Mouse (Mus musculus) hindbrain, postnatal 0 days (tissue): ENCODE measurements around the gene Mroh2a. TPM values are rescaled to one million over a fixed set of nuclear protein-coding genes. Genes with fewer than 3 reads are reported as not detected.

Experiments
- ATAC-seq: fragments of 200-750 bp; cut with Nextera tagmentation; 2 replicates; pipeline ENCODE4 v1.8.0; 2017; ENCODE audit warnings: mild to moderate bottlenecking, moderate TSS enrichment, moderate library complexity
- DNase-seq: peaks from one replicate; pipeline ENCODE4 v3.0.0-alpha.2; 2015; ENCODE audit warnings: low spot score
- H3K27ac ChIP-seq: fragments of 300-500 bp; sonication (generic); 2 replicates; pipeline ENCODE4 v1.5.1; 2014; ENCODE audit warnings: mild to moderate bottlenecking
- H3K27me3 ChIP-seq: fragments of 300-500 bp; sonication (generic); 2 replicates; pipeline ENCODE4 v1.6.1; 2014; ENCODE audit warnings: low read length, mixed read lengths; ENCODE audit not compliant: insufficient read depth
- H3K36me3 ChIP-seq: fragments of 300-500 bp; sonication (generic); 2 replicates; pipeline ENCODE4 v1.6.1; 2014; ENCODE audit warnings: low read length, mixed read lengths; ENCODE audit not compliant: insufficient read depth
- H3K4me1 ChIP-seq: fragments of 300-500 bp; sonication (generic); 2 replicates; pipeline ENCODE4 v1.6.1; 2014; ENCODE audit warnings: antibody characterized with exemption, low read length, mixed read lengths; ENCODE audit not compliant: insufficient read depth
- H3K4me2 ChIP-seq: fragments of 300-500 bp; sonication (generic); 2 replicates; pipeline ENCODE4 v1.6.1; 2014; ENCODE audit warnings: low read depth, mild to moderate bottlenecking, low read length, moderate library complexity, mixed read lengths
- H3K4me3 ChIP-seq: fragments of 300-500 bp; sonication (generic); 2 replicates; pipeline ENCODE4 v1.5.1; 2014; ENCODE audit warnings: low read length
- H3K9ac ChIP-seq: fragments of 300-500 bp; sonication (generic); replicated peaks from 2 replicates; pipeline ENCODE4 v1.6.1; 2014; ENCODE audit warnings: mild to moderate bottlenecking, low read length, moderate library complexity, mixed read lengths
- H3K9me3 ChIP-seq: fragments of 300-500 bp; sonication (generic); 2 replicates; pipeline ENCODE4 v1.6.1; 2016; ENCODE audit warnings: low read length, mixed read lengths
- CTCF ChIP-seq: IDR thresholded peaks from 2 replicates; pipeline ENCODE4 v1.5.1; 2016; ENCODE audit warnings: antibody characterized with exemption, control low read depth, low read depth
- WGBS: fragments of 180-500 bp; shearing (Covaris S2); extraction: QIAGEN DNeasy Blood & Tissue Kit; methylation state at CpG from one replicate; pipeline ENCODE4 v1.1.7; 2014; 5-methylcytosine and 5-hydroxymethylcytosine counted together
- polyA plus RNA-seq: library from polyadenylated mRNA; unstranded; fragments of >200 nt; fragmentation: Nextera tagmentation; extraction: Ambion mirVana; gene quantifications from 2 replicates; pipeline ENCODE4 v1.2.1, GENCODE M21; 2015
- total RNA-seq: library from RNA; depleted of rRNA; stranded (reverse); fragments of >200 nt; gene quantifications from 2 replicates; pipeline ENCODE4 v1.2.3, GENCODE M21; 2014

The Mroh2a gene
- total and polyA plus RNA-seq, 2 experiments from 2014 or later, result 0.16 to 0.23 TPM

DNA sequence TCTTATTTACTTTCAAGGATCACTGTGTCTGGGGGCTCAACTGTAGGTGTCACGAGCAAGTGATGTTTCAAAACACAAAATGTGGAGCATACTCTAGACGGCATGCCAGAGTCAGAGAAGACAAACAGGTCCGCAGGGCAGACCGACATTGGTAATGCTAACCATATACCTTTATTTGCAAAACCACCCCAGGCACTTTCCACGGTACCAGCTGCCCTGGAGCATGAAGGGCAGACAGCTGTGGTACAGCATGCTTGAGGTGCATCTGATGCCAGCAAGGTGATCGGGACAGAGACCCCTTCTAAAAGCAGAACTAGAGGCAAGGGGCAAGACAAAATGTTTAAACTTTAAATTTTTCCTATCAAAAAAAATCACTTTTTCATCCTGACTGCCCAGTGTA, 36.2 kb downstream of the Mroh2a start:
- H3K4me1 ChIP-seq, result no peaks in the 10 kb centered on the region
- H3K9ac ChIP-seq, result no peak overlapping the region
- peaks cover 73% of the 10 kb centered on the region for H3K36me3 ChIP-seq
- no peak for ATAC-seq
- H3K27me3 ChIP-seq, result no peaks in the 10 kb centered on the region
- H3K4me3 ChIP-seq, result no peak overlapping the region
- no peaks in the 10 kb centered on the region for H3K9me3 ChIP-seq
- WGBS, result 76% methylated on average over 6 of the region's 6 CpGs
- DNase-seq, result no peak
- no peak for TF ChIP-seq CTCF
- H3K4me2 ChIP-seq, result no peak overlapping the region
- H3K27ac ChIP-seq, result no peak overlapping the region

DNA sequence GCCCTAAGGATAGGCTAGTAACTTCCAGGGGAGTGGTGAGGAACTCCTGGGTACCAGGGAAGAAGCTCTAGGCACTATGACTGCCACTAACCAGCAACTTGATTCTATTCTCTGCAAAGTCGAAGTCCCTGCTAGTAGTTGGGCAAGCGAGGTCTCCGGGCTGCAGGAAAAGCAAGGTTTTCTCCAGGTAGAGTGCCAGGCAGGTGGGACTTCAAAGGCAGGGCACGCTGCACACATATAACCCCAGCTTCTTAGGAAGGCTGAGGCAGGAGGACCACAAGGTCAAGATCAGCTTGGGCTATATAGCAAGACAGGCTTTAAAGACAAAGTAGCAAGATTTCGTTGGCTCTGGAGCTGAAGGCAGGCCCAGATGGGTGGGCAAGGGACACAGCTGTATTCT, 37.0 kb downstream of the Mroh2a start:
- H3K9ac ChIP-seq, result no peak overlapping the region
- no peaks in the 10 kb centered on the region for H3K27me3 ChIP-seq
- H3K9me3 ChIP-seq, result no peaks in the 10 kb centered on the region
- H3K36me3 ChIP-seq, result peaks cover 81% of the 10 kb centered on the region
- ATAC-seq (no peak), DNase-seq (no peak)
- 94% methylated on average over 5 of the region's 5 CpGs for WGBS
- H3K4me3 ChIP-seq, result no peak overlapping the region
- no peak overlapping the region for H3K27ac ChIP-seq
- no peaks in the 10 kb centered on the region for H3K4me1 ChIP-seq
- no peak overlapping the region for H3K4me2 ChIP-seq
- no peak for TF ChIP-seq CTCF

DNA sequence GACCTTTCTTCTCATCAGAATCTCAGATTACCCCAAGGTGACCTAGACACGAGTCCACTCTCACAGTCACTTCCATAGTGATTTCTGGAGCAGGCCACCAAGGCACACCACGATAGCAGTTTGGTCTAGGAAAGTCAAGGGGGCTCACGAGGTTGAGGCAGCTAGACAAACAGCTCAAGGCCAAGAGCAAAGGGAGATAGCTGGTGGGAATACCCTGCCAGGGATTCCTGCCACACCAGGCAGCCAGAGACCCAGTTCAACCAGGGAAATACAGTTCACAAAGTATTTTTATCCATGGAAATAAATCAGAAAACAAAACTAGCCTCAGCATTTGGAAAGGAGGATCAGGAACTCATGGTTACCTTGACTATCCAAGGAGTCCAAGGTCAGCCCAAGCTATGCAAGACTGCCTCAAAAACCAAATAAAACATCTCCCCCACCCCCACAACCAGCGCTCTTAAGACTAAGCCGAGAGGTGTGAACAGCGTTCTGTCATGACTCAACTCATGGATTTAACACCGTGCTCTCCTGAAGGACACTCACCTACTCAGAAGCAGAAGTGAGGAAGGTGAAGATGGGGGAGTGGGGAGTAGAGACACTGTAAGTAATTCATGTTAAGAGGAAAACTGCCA, 37.6 kb downstream of the Mroh2a start:
- ATAC-seq (no peak), DNase-seq (no peak)
- no peak overlapping the region for H3K4me3 ChIP-seq
- no peaks in the 10 kb centered on the region for H3K4me1 ChIP-seq
- 91% methylated on average over 7 of the region's 7 CpGs for WGBS
- TF ChIP-seq CTCF, result no peak
- H3K4me2 ChIP-seq, result no peak overlapping the region
- H3K27me3 ChIP-seq, result no peaks in the 10 kb centered on the region
- no peak overlapping the region for H3K9ac ChIP-seq
- peaks cover 87% of the 10 kb centered on the region for H3K36me3 ChIP-seq
- no peak overlapping the region for H3K27ac ChIP-seq
- H3K9me3 ChIP-seq, result no peaks in the 10 kb centered on the region

DNA sequence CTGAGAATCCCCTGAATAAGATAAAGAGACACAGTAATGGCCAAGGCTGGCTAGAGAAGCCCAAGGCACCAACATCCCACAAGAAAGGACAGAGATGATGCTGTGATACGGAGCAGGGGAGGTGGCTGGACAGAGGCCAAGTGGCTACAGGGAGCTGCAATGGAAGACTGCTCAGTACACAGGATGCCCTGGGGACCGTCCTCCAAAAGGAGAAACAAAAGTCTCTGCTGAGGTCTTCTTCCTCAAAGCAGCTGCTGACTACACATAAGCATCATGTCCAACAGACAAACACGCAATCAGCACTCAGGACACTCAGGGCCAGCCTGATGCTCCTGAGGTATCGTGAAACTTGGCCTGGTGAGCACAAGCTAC, 38.1 kb downstream of the Mroh2a start:
- H3K27me3 ChIP-seq, result no peaks in the 10 kb centered on the region
- peaks cover 92% of the 10 kb centered on the region for H3K36me3 ChIP-seq
- no peak overlapping the region for H3K4me3 ChIP-seq
- no peak overlapping the region for H3K4me2 ChIP-seq
- DNase-seq, result no peak
- H3K9me3 ChIP-seq, result no peaks in the 10 kb centered on the region
- H3K4me1 ChIP-seq, result no peaks in the 10 kb centered on the region
- no peak overlapping the region for H3K9ac ChIP-seq
- no peak for TF ChIP-seq CTCF
- WGBS, result 75% methylated on average over 4 of the region's 4 CpGs
- ATAC-seq, result no peak
- no peak overlapping the region for H3K27ac ChIP-seq

DNA sequence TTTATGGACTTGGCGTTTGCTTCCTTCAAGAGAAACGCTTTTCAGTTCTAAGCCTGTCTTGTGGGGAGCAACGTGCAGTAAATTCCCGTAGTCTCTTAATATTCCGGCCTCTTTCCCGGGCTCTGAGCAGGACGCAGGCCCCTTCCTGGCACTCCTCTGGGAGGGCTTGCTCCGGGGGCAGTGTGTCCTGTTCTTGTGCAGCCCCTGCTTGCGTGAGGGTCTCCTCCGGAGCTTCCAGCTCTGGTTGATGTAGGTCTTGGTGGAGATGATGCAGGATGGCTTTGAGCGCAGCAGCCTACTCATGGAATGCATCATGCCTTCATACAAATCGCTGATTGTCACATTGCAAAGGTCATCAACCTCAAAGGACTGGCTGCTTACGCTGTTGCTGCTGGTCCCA, 39.3 kb downstream of the Mroh2a start:
- Histone ChIP-seq H3K27ac (no peak overlapping the region), H3K4me1 (no peaks in the 10 kb centered on the region), H3K27me3 (no peaks in the 10 kb centered on the region), H3K9me3 (no peaks in the 10 kb centered on the region), H3K4me3 (no peak overlapping the region), H3K9ac (no peak overlapping the region), H3K36me3 (peaks cover 87% of the 10 kb centered on the region), H3K4me2 (no peak overlapping the region)
- WGBS, result 89% methylated on average over 13 of the region's 13 CpGs
- ATAC-seq, result no peak
- no peak for DNase-seq
- TF ChIP-seq CTCF, result no peak

DNA sequence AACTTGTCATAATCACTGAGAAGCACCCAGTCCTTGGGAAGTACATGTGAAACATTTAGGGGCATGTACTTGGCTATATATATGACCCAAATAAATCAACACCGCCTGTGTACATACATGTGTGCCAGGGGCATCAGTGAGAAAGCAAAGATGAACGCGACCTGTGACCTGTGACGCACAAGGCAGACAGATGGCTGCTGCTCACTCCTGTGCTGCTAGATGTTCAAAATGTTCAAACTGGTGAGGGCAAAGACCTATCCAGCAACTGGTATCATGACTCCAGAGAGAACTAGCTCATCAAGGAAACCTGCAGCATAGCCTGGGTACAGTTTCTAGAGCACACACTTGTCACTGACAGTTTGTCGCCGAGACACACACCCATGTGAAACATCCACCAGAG, 40.7 kb downstream of the Mroh2a start:
- H3K36me3 ChIP-seq, result peaks cover 76% of the 10 kb centered on the region
- ATAC-seq (no peak), DNase-seq (no peak)
- H3K4me3 ChIP-seq, result no peak overlapping the region
- H3K9me3 ChIP-seq, result no peaks in the 10 kb centered on the region
- no peak for TF ChIP-seq CTCF
- H3K27ac ChIP-seq, result no peak overlapping the region
- no peaks in the 10 kb centered on the region for H3K27me3 ChIP-seq
- WGBS, result 94% methylated on average over 6 of the region's 6 CpGs
- H3K9ac ChIP-seq, result no peak overlapping the region
- H3K4me1 ChIP-seq, result no peaks in the 10 kb centered on the region
- no peak overlapping the region for H3K4me2 ChIP-seq

DNA sequence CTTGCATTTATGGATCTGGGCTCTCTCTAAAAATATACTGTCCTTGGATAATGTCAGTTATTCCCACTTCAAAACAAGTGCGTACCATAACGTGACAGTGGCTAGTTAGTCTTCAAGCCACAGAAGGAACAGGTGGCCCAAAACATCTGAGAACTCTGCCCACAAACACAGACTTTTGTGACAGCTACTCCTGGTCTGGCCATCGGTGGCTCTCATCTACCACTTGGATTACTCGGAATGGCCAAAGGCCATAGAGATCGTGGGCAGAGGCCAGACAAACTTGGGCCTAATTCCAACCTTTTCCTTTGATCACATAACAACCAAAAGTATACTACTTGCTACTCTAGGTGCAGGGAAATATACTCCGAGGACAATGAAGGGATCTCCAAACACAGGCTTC, 41.3 kb downstream of the Mroh2a start:
- ATAC-seq (no peak), DNase-seq (no peak)
- 85% methylated on average over 6 of the region's 6 CpGs for WGBS
- TF ChIP-seq CTCF, result no peak
- Histone ChIP-seq H3K27ac (no peak overlapping the region), H3K27me3 (no peaks in the 10 kb centered on the region), H3K4me1 (no peaks in the 10 kb centered on the region), H3K4me3 (no peak overlapping the region), H3K9me3 (no peaks in the 10 kb centered on the region), H3K36me3 (peaks cover 76% of the 10 kb centered on the region), H3K9ac (no peak overlapping the region), H3K4me2 (no peak overlapping the region)
